Mouse (Mus musculus) WW6 (cell line): ENCODE measurements around the gene Psmd7.

Experiments used
- DNase-seq: peaks from one replicate; pipeline ENCODE4 v3.0.0-alpha.2; 2013; ENCODE audit warnings: low read depth, low spot score

The Psmd7 gene

DNA sequence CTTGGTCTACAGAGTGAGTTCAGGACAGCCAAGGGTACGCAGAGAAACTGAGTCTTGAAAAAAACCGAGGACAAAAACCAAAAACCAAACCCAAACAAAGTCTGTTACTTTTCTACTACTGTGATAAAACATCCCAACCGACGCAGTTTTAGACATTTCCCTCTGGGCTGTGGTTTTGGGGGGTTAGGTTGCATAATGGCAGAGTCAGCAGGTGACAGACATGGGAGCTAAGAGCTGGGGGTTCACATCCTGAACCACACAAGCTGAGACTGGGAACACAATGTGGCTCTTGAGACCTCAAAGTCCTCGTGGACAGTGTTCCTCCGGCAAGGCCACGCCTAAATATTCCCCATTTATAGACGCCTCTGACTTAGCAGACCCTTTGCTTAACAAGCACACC, 10.1 kb downstream of the Psmd7 start:
- DNase-seq: no peak

DNA sequence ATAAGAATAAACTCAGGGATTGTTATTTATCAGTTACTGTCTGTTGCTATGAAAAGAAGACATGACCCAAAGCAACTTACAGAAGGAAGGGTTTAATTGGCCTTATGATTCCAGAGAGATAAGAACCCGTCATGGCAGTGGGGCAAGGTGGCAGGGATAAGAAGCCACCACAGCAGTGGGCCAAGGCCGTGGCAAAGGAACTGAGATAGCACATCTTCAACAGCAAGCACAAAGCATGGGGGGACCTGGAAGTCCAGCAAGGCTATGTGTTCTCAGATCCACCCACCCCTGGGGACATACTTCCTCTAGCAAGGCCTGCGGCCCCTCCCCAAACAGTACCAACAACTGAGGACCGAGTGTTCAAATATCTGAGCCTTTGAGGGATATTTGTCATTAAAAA, 10.6 kb downstream of the Psmd7 start:
- DNase-seq: no peak

DNA sequence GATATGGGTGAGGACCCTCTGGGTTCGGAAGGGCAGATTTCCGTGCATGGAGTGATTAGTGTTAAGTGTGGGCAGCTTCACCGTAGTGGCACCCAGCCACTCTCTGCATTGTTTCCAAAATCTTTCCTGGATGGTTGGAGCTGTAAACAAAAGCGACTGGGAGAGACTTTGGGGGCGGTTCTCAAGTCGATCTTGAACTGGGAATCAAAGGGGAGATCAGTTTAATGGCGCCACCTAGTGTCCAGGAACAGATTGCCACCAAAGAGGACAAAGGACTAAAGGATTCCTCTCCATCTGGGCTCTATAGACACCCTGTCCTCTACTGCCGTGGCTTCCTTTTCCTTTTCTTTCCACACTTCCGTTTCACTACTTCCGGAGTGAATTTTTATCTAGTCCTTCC, 11.6 kb downstream of the Psmd7 start:
- peak; percentile 77 for DNase-seq

DNA sequence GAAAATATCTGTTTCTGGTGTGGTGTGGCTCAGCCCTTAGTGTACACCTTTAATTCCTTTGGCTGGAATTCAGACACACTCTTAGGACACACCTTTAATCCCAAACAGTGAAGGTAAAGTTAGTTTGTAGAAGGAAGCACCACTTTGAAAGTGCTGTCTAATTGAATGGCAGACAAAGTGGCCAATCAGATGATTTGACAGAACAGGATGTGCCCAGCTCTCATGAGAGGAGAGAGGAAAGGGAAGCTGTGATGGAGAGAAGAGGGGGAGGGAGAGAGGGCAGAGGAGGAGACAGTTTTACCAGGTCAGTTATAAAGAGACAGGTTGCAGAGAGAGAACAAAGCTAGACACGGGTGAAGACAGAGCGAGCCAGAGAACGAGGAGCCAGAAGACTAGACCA, 13.5 kb downstream of the Psmd7 start:
- DNase-seq: no peak

DNA sequence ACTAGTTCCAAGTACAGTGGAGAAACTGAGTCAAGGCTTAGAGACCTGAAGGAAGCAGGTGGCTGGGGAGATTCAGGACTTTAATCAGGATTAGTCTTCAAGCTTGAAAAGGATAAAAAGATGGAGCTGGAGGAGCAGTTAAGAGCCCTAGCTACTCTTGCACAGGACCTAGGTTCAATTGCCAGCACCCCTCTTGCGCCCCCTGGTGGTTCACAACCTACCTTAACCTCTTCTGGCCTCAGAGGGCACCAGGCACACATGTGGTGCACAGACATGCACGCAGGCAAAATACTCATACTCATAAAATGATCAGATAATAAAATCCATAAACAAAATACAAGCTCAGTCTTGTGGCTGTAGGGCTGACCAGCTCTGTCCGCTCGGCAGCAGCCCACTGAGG, 15.8 kb downstream of the Psmd7 start:
- DNase-seq: peak; percentile 61

DNA sequence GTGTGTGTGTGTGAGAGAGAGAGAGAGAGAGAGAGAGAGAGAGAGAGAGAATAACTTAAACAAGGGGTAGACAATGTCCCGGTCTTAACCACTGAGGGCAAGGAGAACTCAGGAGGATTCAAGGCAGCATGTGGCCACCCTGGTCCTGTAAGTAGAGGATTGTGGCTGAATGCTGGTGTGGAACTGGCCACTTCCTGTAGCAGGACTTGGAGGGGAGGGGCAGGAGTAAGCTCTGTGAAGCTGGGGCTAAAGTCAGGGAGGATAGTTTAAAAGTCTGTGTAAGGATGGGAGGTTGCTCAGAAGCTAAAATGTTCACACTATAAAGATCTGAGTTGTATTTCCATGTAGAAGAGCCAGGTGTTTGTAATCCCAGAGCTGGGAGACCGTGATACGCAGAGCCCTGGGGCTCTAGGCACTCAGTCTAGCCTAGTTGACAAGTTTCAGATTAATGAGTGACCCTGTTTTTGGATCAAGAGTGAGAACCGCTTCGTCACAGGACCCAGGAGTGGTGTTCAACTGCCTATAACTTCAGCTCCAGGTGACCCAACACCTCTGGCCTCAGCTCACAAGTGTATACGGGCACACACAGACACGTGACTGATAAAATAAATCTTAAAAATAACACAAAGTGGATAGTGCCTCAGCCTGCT, 16.7 kb downstream of the Psmd7 start:
- DNase-seq: no peak

DNA sequence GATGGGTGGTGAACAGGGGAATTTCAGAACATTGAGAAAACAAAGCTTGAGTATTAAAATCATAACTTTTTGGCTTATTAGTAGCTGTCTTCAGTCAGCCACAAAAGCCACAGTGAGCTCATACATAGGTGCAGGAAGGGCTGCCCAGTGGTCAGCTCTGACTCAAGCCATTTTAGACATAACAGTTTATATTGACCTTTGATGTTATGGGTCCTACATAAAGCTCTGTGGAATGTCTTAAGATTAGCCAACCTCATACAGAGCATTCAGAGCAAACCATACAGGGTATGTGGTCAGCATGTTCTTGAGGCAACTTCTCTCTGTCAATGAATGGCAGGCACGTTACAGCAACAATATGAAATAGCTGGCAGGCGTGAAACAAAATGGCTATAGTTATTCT, 17.2 kb downstream of the Psmd7 start:
- DNase-seq: no peak

DNA sequence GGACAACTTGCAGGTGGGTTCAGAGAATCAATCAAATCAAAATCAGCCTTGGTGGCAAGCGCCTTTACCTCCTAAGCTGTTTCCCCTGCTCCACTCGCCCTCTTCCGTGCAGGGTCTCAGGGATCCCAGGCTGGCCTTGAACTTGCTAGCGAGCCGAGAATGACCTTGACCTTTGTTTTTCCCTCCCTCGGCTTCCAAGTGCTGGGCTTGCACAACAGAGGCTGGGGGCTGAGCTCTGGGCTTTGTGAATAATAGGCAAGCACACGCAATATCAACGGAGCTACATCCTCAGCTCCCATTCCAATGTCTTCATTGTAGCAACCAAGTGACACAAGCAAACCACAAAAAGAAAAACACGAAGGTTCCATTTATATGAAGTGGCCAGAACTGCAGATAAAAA, 26.1 kb downstream of the Psmd7 start:
- no peak for DNase-seq

DNA sequence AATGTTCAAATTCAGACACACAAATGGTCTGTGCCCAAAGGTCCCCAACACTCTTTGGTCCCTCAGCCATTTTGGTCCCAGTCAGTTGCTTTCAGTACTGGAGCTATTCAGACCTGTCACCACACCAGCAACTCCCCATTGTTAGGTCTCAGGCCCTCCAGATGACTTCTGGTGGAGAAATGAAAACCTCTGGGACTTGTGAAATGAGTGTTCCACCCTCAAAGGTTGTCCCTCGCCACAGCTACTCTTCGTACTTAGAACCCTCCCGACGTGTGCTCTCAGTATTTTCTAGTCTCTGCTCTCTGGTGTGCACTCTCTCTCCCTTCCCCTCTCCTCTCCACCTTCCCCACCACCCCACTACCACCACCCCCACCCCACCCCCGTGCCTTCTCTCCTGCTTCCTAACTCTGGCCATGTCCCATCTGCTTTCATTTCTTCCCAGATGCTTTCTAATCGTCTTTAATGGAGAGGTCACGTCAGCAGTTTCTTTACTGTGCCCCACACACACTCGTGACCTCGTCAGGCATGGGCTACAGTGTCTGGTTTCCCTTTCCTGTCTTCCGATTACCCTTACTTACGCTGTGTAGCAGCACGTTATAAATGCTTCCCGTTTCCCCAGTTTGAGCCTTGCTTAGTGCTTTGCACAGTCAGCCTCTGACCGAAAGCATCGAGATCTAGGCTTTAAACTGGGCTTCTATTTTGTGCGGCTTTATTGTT, 27.3 kb downstream of the Psmd7 start:
- no peak for DNase-seq

DNA sequence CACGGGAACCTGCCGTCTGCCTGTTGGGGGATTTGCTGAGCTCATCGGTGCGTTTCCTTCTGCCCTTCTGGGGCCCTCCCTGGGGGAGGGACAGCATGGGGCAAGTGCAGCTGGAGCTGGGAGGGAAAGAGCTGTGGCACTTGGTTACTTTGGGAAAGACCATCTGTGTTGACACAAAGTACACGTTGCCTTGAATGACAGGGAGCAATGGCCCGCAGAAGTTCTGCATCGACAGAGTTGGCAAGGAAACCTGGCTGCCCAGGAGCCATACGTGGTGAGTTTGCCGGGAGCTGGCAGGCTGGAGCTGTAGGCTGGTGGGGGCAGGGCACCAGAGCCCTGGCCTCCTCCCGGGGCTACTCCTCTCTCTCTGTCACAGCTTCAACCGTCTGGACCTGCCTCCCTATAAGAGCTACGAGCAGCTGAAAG, 31.7 kb downstream of the Psmd7 start:
- DNase-seq: no peak

DNA sequence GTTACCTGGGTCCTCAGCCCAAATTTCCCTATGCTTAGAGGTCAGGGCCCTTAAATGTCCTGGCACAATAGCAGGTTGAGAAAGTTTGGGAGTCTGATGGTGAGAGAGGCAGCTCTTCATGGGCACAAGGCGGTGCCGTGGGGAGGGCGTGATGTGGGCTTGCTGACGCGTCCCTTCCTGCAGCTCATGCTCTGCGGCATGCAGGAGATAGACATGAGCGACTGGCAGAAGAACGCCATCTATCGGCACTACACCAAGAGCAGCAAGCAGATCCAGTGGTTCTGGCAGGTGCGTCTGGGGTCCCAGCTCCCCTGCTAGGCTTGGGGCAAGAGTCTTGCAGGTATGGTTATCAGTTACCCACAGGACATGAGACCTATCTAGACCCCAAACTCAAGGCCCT, 33.0 kb downstream of the Psmd7 start:
- DNase-seq: no peak

DNA sequence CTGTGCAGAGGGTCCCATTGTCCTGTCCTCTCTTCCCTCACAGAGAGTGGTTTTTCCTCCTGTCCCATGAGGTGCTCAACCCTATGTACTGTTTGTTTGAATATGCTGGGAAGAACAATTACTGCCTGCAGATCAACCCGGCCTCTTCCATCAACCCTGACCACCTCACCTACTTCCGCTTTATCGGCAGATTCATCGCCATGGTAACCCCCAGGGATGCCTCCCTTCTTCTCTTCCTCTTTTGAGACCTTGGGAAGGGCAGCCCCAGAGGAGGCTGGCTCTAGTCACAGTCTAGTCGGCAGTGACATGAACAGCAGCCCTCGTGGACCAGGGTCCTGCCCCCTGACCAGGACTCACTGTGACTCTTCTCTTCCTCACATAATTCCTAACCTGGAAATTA, 36.0 kb downstream of the Psmd7 start:
- no peak for DNase-seq

DNA sequence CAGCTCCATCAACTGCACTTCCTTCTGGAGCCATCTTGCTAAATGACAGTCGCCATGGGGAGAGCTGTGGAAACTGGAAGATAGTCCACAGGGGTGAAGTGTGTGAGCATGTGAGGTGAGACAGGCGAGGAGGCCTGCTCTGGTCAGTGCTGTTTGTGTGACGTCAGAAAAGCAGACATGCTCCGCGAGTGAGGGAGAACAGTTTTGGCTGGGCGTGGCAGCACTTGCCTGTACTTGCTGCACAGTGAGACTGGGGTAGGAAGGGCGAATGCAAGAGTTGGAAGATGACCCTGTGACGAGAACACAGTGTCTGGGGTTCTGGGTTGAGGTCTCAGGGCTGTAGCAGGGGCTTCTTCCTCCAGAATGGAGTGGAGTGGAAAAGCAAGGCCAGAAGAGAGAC, 41.4 kb downstream of the Psmd7 start:
- DNase-seq: no peak

DNA sequence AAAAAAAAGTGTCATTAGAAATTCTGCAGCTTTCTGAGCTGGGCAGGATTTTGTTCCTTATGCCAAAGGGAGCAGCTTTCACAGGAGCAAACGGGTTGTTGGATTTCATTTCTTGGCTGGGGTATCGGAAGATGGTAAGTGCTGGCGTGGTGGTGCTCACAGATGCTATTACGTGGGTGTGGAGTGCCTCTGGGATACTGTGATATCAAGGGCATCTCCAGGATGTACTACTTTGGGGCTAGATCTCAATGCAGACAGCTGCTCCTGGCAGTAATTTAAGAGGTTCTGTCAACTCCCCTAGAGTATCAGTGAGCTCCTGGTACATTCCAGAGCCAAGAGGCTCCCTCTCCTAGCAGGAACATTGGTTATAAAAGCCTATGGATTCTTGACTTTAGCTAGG, 42.1 kb downstream of the Psmd7 start:
- no peak for DNase-seq

DNA sequence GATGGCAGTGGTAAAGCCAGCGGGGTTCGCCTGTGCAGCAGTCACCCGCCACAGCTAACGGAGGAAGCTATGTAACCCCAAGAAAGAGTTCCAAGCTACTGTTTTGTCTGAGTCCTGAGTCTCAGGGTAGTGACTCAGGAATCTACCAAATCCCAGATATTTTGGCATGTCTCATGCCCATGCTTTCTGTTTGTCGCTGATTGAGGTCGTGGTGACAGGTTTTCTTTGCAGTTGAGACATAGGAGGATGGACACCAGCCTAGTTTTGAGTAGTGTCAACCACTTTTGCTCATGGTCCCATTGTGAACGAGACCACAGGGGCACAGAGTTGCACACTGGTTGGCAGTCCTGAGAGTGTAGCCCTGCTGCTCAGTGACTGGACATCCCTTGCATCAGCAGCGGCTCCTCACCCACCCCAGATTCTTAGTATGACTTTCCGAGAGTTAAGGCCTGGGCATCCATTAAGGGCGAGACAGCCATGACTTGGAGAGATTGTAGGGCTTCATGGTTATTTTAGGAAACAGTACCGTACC, 42.6 kb downstream of the Psmd7 start:
- no peak for DNase-seq

DNA sequence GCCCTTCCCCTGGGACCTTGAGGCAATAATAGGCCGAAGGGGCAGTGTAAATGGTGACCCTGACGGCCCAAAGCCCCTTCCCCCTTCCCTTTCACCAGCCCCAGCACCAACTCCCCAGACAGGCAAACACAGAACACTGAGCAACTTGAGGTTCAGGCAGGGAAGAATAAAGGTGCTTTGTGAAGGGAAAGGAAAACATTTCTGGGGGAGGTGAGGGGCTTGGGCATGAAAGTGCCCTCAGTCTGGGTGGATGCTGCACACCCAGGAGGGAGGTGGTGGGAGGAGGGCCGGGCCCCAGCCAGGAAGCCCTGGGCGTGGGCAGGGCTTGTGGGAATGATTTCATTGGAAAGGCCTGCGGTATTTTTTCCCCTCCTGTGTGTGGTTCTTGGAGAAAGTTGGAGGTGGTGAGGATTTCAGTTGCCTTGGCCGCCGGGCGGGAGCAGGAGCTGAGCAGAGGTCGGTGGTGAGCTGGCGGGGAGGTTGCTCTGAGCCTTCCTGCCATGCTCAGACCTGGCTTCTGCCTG, 43.6 kb downstream of the Psmd7 start:
- no peak for DNase-seq

DNA sequence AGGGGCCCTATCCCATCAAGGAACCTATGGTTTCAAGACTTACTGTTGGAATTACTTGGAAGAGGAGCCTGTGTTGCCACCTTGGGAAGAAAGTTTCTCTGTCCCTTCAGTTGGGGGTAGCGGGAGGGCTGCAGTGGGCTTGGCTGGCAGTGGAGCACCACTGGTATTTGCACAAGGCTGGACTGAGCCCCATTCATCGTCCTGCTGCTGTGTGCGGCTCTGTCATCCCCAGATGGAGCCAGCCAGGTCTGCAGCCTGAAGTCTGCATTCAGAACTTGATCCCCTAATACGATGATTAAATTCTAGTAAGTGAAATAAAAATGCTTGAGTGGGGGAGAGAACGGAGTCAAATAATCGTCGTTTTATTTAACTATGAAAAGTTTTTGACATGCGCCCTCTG, 44.1 kb downstream of the Psmd7 start:
- DNase-seq: no peak

DNA sequence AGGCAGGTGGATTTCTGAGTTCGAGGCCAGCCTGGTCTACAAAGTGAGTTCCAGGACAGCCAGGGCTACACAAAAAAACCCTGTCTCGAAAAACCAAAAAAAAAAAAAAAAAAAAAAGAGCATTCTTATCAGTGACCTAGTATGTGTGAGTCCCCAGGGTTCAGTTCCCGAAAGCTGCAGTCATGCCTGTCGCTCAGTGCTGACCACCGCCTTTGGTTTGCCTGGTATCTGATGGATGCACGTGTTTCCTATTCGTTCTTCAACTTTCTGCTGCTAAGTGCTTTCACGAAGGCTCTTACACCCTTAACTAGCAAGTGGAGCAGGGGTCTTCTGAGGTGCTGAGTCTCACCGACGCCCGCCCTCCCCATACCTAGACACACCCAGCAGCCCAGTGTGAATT, 44.5 kb downstream of the Psmd7 start:
- DNase-seq: no peak

DNA sequence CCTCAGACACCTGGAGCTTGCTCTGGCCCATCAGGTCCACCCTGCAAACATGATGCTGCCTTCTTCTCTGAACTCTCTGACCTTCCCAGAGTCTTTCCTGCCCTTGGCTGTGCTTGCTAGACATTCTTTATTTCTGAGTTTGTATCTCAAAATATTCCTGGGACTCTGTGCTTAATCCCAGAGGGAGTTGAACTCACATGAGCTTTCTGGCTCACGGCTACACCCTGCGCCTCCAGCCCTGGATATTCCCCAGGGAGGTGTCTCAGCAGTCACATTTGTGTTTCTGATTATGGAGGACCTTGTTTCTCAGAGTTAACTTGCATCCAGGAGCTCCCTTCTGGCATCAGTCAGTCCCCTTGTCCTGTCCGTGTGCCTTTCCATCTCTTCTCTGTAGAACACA, 46.1 kb downstream of the Psmd7 start:
- no peak for DNase-seq

DNA sequence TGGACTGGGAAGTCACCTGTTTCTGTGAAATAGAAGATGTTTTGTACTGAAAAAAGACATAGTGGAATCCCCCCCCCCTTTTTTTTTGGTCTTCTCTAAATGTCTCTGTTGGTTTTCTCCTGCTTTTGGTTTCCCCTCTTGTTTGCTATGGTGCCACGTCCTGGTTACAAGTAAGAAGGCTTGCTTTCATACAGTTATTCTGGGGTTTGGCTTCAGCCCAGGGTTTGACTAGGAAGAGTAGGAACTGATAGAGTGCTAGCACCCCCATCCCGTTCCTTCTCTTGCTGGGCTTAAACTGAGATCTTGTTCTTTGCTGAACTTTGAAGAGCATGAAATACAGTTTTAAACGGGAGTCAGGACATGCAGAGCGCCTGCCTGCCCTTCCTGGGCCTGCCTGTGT, 46.9 kb downstream of the Psmd7 start:
- no peak for DNase-seq

DNA sequence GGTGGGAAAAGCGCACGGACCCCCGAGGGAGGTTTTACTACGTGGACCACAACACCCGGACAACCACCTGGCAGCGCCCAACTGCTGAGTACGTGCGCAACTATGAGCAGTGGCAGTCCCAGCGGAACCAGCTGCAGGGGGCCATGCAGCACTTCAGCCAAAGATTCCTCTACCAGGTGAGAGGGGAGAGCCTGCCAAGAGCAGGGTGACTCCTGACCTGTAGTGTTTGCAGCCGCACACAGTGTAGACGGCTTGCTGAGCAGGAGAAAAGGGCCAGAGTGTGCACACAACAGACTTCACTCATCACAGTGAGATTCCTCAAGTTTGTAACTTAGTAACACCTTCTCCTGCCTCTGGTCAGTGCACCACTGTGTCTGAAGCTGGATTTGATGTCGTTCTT, 47.6 kb downstream of the Psmd7 start:
- DNase-seq: no peak

DNA sequence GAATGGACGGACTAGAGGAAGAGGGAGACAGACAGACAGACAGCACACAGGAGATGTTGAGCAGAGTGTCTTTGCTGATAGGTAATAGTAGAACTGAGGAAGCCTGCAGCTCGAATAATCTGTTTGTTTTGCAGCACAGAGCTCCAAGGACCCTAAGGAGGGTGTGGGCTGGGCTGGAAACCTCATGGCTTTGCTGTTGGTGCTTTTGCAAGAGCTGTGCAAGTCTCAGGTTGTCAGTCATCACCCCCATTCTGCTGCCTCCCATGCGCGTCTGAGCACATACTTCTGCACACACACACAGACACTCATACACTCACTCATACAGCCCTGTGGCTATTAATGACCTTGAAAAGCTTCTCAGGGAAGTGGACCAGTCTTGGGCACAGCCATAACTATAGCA, 50.8 kb downstream of the Psmd7 start:
- DNase-seq: no peak
